Mouse (Mus musculus): ENCODE results near the gene Clca3a2. TPM values are rescaled to one million over a fixed set of nuclear protein-coding genes. Genes with fewer than 3 reads are reported as not detected.

Gene Clca3a2
- polyA plus RNA-seq, 1 experiment, result 0.32 TPM

Other genes starting within 250 kb of the Clca3a2 start
- gene Hs2st1, start 249.3 kb downstream of the Clca3a2 start, polyA plus RNA-seq (2012; rRNA removed), result 26.2 and 28.4 TPM in 2 replicates
- 228 and 245 TPM in 2 replicates for gene Selenof, start 249.2 kb downstream of the Clca3a2 start, polyA plus RNA-seq (2012; rRNA removed)
- gene Sh3glb1, start 99.2 kb downstream of the Clca3a2 start, polyA plus RNA-seq (2012; rRNA removed), result 26.2 and 26.5 TPM in 2 replicates
- 0.63 and 0.80 TPM in 2 replicates for gene Clca3a1, start 58.5 kb downstream of the Clca3a2 start, polyA plus RNA-seq (2012; rRNA removed)
- 0.05 and 0.25 TPM in 2 replicates for gene Clca3b, start 29.9 kb upstream of the Clca3a2 start, polyA plus RNA-seq (2012; rRNA removed)
- not detected in 2 replicates for gene Clca4b, start 113.0 kb upstream of the Clca3a2 start, polyA plus RNA-seq (2012; rRNA removed)
- 0.18 TPM in 1 of 2 replicates, not detected in the other for gene Clca4a, start 155.6 kb upstream of the Clca3a2 start, polyA plus RNA-seq (2012; rRNA removed)
- 0.53 and 2.9 TPM in 2 replicates for gene Clca1, start 213.3 kb upstream of the Clca3a2 start, polyA plus RNA-seq (2012; rRNA removed)

Data from lung, adult 2 months (tissue).